Mouse (Mus musculus) heart, adult 2 months (tissue): ENCODE measurements around the gene Efhc2.

Source experiments
- CTCF ChIP-seq: fragments of 200-600 bp; IDR thresholded peaks from 2 replicates; pipeline ENCODE4 v1.8.1; 2022; ENCODE audit warnings: antibody characterized with exemption, mild to moderate bottlenecking, moderate library complexity
- EP300 ChIP-seq: fragments of 200-500 bp; IDR thresholded peaks from 2 replicates; pipeline ENCODE4 v1.6.1; 2011; ENCODE audit warnings: low read depth, low read length, control low read depth; ENCODE audit not compliant: insufficient read depth
- POLR2A ChIP-seq: fragments of 200-500 bp; IDR thresholded peaks from 2 replicates; pipeline ENCODE4 v1.6.1; 2011; ENCODE audit warnings: mild to moderate bottlenecking, low read depth, low read length, control low read depth; ENCODE audit not compliant: insufficient read depth

DNA sequence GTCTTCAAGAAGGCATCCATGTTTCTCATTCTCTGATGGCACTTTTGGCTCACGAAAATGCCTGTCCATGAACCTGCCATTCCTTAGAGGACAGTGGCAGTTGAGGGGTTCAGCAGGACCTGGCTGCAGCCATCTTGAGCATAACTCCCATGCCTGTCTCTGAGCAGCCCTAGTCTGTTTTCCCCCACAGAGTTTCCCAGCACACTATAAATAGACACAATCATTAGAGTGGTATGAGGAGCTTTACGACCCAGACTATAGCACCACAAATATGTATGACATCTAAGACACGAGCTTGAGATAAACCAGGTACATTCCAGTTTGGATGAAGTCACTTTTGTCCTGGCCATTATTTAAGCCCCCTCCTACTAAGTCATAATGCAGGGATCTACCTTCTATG lies 143.4 kb downstream of the Efhc2 start:
- TF ChIP-seq POLR2A (no peak), EP300 (no peak), CTCF (no peak)
